Mouse (Mus musculus) midbrain, embryonic 15.5 days (tissue): ENCODE measurements around the gene Pfkl. TPM values are rescaled to one million over a fixed set of nuclear protein-coding genes. Genes with fewer than 3 reads are reported as not detected.

Experiments
- ATAC-seq: fragments of 200-750 bp; cut with Nextera tagmentation; replicated peaks from 2 replicates; pipeline ENCODE4 v1.8.0; 2017; ENCODE audit warnings: moderate TSS enrichment
- H3K27ac ChIP-seq: fragments of 300-500 bp; sonication (generic); 2 replicates; pipeline ENCODE4 v1.5.1; 2015; ENCODE audit warnings: mild to moderate bottlenecking, inconsistent platforms
- H3K27me3 ChIP-seq: fragments of 300-500 bp; sonication (generic); replicated peaks from 2 replicates; pipeline ENCODE4 v1.6.1; 2015; ENCODE audit warnings: inconsistent platforms
- H3K36me3 ChIP-seq: fragments of 300-500 bp; sonication (generic); replicated peaks from 2 replicates; pipeline ENCODE4 v1.6.1; 2015; ENCODE audit warnings: inconsistent platforms
- H3K4me1 ChIP-seq: fragments of 300-500 bp; sonication (generic); 2 replicates; pipeline ENCODE4 v1.6.1; 2015; ENCODE audit warnings: inconsistent platforms
- H3K4me2 ChIP-seq: fragments of 300-500 bp; sonication (generic); 2 replicates; pipeline ENCODE4 v1.6.1; 2015; ENCODE audit warnings: inconsistent platforms, mild to moderate bottlenecking, moderate library complexity
- H3K4me3 ChIP-seq: fragments of 300-500 bp; sonication (generic); 2 replicates; pipeline ENCODE4 v1.5.1; 2015; ENCODE audit warnings: mild to moderate bottlenecking, inconsistent platforms
- H3K9ac ChIP-seq: fragments of 300-500 bp; sonication (generic); 2 replicates; pipeline ENCODE4 v1.6.1; 2015; ENCODE audit warnings: mild to moderate bottlenecking, inconsistent platforms
- H3K9me3 ChIP-seq: fragments of 300-500 bp; sonication (generic); 2 replicates; pipeline ENCODE4 v1.6.1; 2016; ENCODE audit warnings: inconsistent platforms
- WGBS: fragments of 180-500 bp; shearing (Covaris S2); methylation state at CpG from one replicate; pipeline ENCODE4 v1.1.7; 2015; ENCODE audit warnings: mixed read lengths; 5-methylcytosine and 5-hydroxymethylcytosine counted together
- polyA plus RNA-seq: library from polyadenylated mRNA; unstranded; fragments of >200 nt; fragmentation: Nextera tagmentation; extraction: Ambion mirVana; gene quantifications from 2 replicates; pipeline ENCODE4 v1.2.1, GENCODE M21; 2015

Pfkl gene
- polyA plus RNA-seq, 1 experiment from 2014 or later, result 127 TPM

DNA sequence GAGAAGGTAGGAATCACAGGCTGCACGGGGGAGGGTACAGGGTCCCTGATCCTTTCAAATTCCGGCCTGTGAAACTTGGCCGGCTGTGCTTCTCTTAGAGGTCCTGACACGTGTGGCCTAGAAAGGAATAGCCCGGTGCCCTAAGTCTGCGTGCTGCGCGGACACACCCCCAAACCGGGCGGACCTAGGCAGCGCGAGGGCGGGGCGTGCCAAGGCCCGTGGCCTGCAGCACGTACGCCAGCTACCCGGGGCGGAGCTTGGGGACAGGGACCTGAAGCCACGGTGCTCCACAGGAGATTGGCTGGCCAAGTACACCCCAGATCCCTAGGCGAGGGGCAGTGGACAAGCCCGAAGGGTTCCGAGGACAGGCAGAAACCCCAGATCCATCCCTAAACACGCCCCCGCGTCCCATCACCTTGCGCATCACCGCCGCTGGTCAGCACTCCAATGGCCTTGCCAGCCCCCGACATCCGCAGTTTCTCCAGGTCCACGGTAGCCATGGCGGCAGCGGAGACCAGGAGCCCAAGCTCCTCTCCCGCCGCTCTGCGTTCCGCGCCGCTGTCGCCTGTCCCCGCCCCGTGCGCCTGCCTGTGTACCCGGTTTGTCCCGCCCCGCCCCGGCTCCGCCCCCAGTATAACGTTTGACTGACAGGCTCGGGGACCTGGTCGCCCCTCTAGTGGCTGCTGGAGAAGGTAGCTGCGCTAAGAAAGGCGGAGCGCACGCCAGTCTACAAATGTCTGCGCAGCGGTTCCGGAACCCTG, 519 bp downstream of the Pfkl start:
- Histone ChIP-seq H3K4me1 (peaks cover 35% of the 10 kb centered on the region), H3K4me3 (peak overlapping the region; percentile 59), H3K4me2 (peak overlapping the region; percentile 82), H3K27ac (peak overlapping the region; percentile 92), H3K36me3 (no peaks in the 10 kb centered on the region), H3K27me3 (no peaks in the 10 kb centered on the region; the same call in 1 of the 2 replicates), H3K9ac (peak overlapping the region; percentile 55), H3K9me3 (no peaks in the 10 kb centered on the region)
- WGBS, result under 1% methylated on average over 59 of the region's 59 CpGs
- peak; percentile 98 for ATAC-seq

GRCm38 (mm10) chr10:78008169-78008568, 1.7 kb downstream of the Pfkl start:
- H3K9me3 ChIP-seq, result no peaks in the 10 kb centered on the region
- H3K36me3 ChIP-seq, result no peaks in the 10 kb centered on the region
- H3K27me3 ChIP-seq, result no peaks in the 10 kb centered on the region; the same call in 1 of the 2 replicates
- 78% methylated on average over 3 of the region's 3 CpGs for WGBS
- H3K4me3 ChIP-seq, result peak overlapping the region; percentile 59
- peaks cover 35% of the 10 kb centered on the region for H3K4me1 ChIP-seq
- H3K27ac ChIP-seq, result no peak overlapping the region
- H3K4me2 ChIP-seq, result peak overlapping the region; percentile 82
- no peak for ATAC-seq
- H3K9ac ChIP-seq, result peak overlapping the region; percentile 55; the same call in 1 of the 2 replicates

DNA sequence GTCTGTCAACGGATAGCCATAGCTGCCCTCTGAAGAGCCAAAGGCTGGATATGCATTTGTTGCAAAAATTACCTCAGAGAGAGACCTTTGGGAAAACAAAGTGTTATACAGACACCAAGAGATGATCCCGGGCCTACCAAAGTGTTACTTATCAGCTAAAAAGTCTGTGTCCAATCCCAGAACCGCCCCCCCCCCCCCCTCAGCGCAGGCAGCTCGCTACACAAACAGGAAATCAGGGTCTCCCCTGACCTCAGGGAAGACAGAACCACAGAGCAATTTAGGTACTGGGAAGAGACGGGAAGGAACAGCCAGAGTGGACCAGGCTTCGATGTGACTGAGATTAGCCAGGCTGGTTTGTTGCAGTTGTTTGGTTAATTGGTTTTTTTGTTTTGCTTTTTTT, 2.7 kb downstream of the Pfkl start:
- Histone ChIP-seq H3K27me3 (no peaks in the 10 kb centered on the region; the same call in 1 of the 2 replicates), H3K27ac (no peak overlapping the region), H3K9me3 (no peaks in the 10 kb centered on the region), H3K36me3 (no peaks in the 10 kb centered on the region; the same call in 1 of the 2 replicates), H3K4me1 (peaks cover 35% of the 10 kb centered on the region), H3K4me2 (peak overlapping the region; percentile 13; the same call in 1 of the 2 replicates), H3K9ac (no peak overlapping the region), H3K4me3 (no peak overlapping the region)
- 55% methylated on average over 7 of the region's 7 CpGs for WGBS
- no peak for ATAC-seq

GRCm38 (mm10) chr10:78005791-78006438, 4.0 kb downstream of the Pfkl start:
- Histone ChIP-seq H3K9ac (no peak overlapping the region), H3K4me2 (no peak overlapping the region), H3K36me3 (no peaks in the 10 kb centered on the region; the same call in 1 of the 2 replicates), H3K4me3 (no peak overlapping the region), H3K27ac (no peak overlapping the region), H3K9me3 (no peaks in the 10 kb centered on the region), H3K27me3 (no peaks in the 10 kb centered on the region; the same call in 1 of the 2 replicates), H3K4me1 (peaks cover 35% of the 10 kb centered on the region)
- ATAC-seq, result no peak
- 90% methylated on average over 4 of the region's 4 CpGs for WGBS

DNA sequence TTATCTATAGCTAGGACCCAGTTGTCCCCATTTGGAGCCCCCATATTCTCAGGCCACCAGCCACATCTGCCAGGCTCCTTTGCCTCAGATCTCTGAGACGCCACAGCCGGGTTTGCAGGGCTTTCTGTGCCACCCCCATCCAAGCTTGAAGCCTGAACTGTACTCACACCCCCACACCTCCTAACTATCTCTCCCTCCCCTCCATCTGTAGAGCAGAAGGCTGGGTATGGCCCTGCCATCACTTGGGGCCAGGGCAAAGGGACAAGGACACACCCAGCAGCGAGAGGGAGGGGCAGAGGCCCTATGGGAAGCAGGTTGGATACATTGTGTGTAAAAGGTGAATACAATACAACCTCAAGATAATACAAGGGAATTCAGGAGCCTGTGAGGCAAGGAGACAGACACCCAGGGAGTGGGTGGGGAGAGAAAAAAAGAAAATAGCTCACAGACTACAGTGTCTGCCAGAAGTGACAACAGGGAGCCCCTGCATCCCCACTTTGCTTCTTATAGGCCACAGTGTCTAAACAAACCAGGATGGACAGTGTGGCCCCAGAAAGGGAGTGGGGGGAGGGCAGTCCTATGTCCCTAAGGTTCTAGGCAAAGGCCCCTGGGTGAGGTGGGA, 5.3 kb downstream of the Pfkl start:
- Histone ChIP-seq H3K4me1 (peaks cover 31% of the 10 kb centered on the region), H3K9me3 (no peaks in the 10 kb centered on the region), H3K4me2 (no peak overlapping the region), H3K9ac (no peak overlapping the region), H3K27me3 (no peaks in the 10 kb centered on the region), H3K27ac (no peak overlapping the region), H3K36me3 (peaks cover 12% of the 10 kb centered on the region; the same call in 1 of the 2 replicates), H3K4me3 (no peak overlapping the region)
- no peak for ATAC-seq
- WGBS, result 88% methylated on average over 3 of the region's 3 CpGs

DNA sequence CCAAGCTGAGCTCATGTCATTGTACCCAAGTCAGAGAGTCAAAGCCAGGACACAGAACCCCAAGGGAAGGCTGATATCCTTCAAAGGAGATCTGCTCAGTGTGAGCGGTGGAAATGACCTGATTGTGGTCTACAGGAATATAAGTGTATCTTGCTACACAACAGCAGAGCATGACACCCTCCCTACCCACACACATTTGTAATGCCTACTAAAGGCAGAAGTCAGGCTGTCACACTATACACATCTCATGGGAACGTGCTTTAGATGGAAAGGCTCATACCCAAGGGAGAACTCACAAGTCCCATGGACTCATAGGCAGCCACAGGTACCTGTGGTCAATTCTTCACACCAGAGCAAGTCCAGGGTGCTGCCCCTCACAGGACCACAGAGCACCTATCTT, 7.6 kb downstream of the Pfkl start:
- Histone ChIP-seq H3K36me3 (peaks cover 18% of the 10 kb centered on the region; the same call in 1 of the 2 replicates), H3K4me2 (no peak overlapping the region), H3K4me3 (no peak overlapping the region), H3K4me1 (peaks cover 14% of the 10 kb centered on the region), H3K9me3 (no peaks in the 10 kb centered on the region), H3K9ac (no peak overlapping the region), H3K27ac (no peak overlapping the region), H3K27me3 (no peaks in the 10 kb centered on the region)
- no peak for ATAC-seq
- WGBS, result 92% methylated on average over 2 of the region's 2 CpGs

GRCm38 (mm10) chr10:78001796-78002195, 8.1 kb downstream of the Pfkl start:
- no peak for ATAC-seq
- Histone ChIP-seq H3K27me3 (no peaks in the 10 kb centered on the region), H3K36me3 (peaks cover 19% of the 10 kb centered on the region; the same call in 1 of the 2 replicates), H3K9ac (no peak overlapping the region), H3K27ac (no peak overlapping the region), H3K4me1 (peaks cover 9% of the 10 kb centered on the region), H3K9me3 (no peaks in the 10 kb centered on the region), H3K4me3 (no peak overlapping the region), H3K4me2 (no peak overlapping the region)
- WGBS, result 94% methylated on average over 11 of the region's 11 CpGs

DNA sequence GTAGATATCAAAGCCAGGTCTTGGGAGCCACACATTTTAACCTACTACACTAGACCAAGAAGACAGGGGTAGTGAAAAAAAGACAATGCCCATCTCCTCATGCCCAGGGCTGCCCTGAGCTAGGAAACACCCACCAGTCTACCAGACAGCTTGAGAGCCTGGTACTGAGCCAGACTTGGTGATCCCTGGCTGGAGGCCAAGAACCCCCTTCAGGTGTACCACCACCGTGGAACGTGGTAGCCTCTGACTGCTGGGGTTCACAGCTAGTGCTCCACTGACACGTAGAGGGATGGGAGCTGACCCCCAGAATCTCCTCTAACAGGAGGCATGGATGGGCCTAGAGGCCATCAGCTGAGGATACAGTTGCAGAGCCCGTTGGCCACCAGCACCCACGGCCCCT, 9.7 kb downstream of the Pfkl start:
- H3K9ac ChIP-seq, result no peak overlapping the region

DNA sequence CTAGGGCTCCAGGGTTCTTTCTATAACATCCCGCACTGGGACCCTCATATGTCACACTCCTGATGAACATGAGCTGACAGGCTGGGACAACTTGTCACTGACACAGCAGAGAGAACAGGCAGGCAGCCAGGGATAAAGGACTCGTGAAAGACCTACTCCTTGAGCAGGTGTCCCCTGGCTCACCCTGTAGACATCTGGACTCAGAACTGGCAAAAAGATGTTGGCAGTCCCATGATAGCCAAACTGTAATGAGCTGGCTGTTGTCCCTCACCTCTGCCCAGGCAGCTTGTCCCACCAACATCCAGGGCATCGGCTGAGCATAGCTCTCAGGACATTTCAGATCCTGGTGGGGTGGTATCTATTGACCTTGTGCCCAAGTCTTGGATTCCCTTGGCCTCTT, 14.2 kb downstream of the Pfkl start:
- peaks cover 47% of the 10 kb centered on the region for H3K36me3 ChIP-seq
- ATAC-seq, result no peak

More for the DNA sequence above, 9.7 kb downstream of the Pfkl start:
- no peaks in the 10 kb centered on the region for H3K27me3 ChIP-seq
- no peaks in the 10 kb centered on the region for H3K4me1 ChIP-seq
- 98% methylated on average over 5 of the region's 5 CpGs for WGBS
- no peak overlapping the region for H3K27ac ChIP-seq
- no peak overlapping the region for H3K4me2 ChIP-seq
- H3K4me3 ChIP-seq, result no peak overlapping the region
- no peaks in the 10 kb centered on the region for H3K9me3 ChIP-seq
- H3K36me3 ChIP-seq, result peaks cover 24% of the 10 kb centered on the region; the same call in 1 of the 2 replicates
- no peak for ATAC-seq

DNA sequence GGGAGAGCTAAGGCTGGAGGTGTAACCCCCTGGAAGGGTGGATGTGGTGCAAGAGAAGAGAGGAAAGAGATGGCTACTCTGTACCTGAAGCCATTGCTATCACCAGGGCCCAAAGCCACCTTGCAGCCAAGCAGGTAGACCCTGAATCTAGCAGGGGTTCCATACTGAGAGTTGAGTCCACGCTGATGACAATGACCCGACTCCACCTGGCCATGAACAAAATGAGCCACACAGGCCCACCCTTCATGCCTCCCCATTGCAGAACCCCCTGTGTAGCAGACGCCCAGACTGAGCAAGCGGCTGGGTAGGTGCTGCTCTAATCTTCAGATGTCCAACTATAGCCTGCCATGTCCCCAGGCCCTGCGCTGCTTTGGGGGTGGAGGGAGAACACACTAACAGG, 24.1 kb downstream of the Pfkl start:
- H3K4me3 ChIP-seq, result no peak overlapping the region
- no peak overlapping the region for H3K9ac ChIP-seq
- H3K9me3 ChIP-seq, result no peaks in the 10 kb centered on the region
- ATAC-seq, result no peak
- peaks cover 37% of the 10 kb centered on the region for H3K36me3 ChIP-seq
- no peaks in the 10 kb centered on the region for H3K27me3 ChIP-seq
- no peak overlapping the region for H3K4me2 ChIP-seq
- no peaks in the 10 kb centered on the region for H3K4me1 ChIP-seq
- 76% methylated on average over 5 of the region's 5 CpGs for WGBS
- no peak overlapping the region for H3K27ac ChIP-seq

More for the DNA sequence above, 14.2 kb downstream of the Pfkl start:
- no peak overlapping the region for H3K27ac ChIP-seq
- H3K9me3 ChIP-seq, result no peaks in the 10 kb centered on the region
- no peak overlapping the region for H3K4me2 ChIP-seq
- no peak overlapping the region for H3K9ac ChIP-seq
- WGBS, result 82% methylated on average over 3 of the region's 3 CpGs
- H3K4me3 ChIP-seq, result no peak overlapping the region
- no peaks in the 10 kb centered on the region for H3K4me1 ChIP-seq
- no peaks in the 10 kb centered on the region for H3K27me3 ChIP-seq

DNA sequence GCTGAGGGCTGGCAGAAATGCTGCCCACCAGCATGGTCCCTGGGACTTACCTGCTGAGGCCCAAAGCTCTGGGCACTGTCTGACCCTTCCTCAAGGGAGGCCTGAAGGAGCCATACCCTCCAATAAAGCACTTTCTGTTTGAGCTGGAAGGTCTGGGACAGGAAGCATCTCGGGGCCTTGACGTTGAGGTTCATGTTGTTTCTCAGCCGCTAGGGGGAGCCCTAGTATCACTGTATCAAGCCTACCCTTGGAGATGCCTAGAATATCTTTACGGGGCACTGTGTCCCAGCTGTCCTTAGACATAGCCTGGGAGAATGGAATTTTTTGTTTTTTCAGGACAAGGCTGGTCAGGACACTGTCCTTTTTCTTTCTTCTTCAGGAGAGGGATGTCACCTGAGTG, 25.2 kb downstream of the Pfkl start:
- H3K4me2 ChIP-seq, result no peak overlapping the region
- H3K27me3 ChIP-seq, result no peaks in the 10 kb centered on the region
- no peaks in the 10 kb centered on the region for H3K9me3 ChIP-seq
- H3K36me3 ChIP-seq, result peaks cover 26% of the 10 kb centered on the region
- H3K9ac ChIP-seq, result no peak overlapping the region
- 0% methylated on average over 4 of the region's 4 CpGs for WGBS
- peak; percentile 55 for ATAC-seq
- no peak overlapping the region for H3K4me3 ChIP-seq
- no peak overlapping the region for H3K27ac ChIP-seq
- H3K4me1 ChIP-seq, result 0 out of 2 replicates have a peak, but pooled peaks cover 2% of the 10 kb centered on the region
